Mouse (Mus musculus): ENCODE data around the gene Specc1.
A peak's percentile ranks its signal among the peaks of the same experiment; 100 is the strongest.

Gene Specc1

GRCm38 (mm10) chr11:62015071-62015654, 58.6 kb downstream of the Specc1 start:
- no peak for DNase-seq (ENCODE audit: low spot score)

DNA sequence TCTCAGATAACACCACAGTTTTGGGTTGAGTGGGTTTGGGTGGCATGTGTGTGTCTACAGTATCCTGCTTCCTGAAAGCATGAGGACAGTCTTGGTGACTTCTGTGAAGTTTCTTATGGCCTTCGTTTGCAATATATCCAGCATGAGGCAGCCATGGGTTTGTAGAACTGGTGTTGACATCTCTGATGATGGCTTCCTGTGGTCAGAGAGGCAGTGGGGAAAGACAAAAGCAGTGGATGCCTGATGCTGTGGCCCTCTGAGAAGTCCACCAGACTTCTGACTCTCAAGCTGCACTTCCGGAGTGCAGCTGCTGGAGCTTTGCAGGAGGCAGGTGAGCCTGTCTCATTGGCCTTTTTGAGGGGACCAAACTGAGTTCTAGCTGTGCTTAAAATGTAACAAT, 60.4 kb downstream of the Specc1 start:
- no peak for DNase-seq (ENCODE audit: low spot score)

DNA sequence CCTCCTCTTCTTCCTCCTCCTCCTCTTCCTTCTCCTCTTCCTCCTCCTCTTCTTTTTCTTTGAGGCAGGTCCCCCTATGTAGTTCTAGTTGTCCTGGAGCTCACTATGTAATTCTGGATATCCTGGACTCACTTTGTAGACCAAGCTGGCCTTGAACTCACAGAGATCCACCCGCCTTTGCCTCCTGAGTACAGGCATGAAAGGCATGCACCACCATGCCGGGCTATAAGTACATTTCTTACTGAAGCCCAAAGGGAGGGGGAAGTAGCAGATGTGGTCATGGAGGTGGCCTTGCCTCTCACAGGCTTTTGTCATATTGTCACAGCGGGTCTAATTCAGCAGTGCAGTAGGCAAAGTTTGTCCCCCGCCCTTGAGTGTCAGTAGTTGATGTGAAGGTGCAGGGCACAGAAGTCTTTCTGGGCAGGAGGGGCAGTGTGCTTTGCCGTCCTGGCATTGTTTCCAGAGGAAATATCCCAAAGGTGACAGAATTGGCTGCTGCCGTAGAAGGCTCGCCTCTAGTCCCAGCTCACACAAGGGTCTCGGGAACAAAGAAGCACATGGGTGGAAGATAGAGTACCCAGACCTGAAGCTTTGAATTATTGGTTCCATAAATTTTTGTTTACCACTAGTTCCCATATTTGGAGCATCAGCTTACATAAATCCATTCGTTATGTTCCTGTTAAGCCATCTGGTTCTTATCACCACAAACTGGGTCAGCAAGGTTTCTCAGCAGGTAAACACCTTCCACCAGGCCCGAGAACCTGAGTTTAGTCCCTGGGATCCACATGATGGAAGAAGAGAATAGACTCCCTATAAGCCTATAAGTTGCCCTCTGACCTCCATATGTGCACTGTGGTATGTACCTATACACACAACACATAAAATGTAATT, 62.0 kb downstream of the Specc1 start:
- no peak for DNase-seq (ENCODE audit: low spot score)

DNA sequence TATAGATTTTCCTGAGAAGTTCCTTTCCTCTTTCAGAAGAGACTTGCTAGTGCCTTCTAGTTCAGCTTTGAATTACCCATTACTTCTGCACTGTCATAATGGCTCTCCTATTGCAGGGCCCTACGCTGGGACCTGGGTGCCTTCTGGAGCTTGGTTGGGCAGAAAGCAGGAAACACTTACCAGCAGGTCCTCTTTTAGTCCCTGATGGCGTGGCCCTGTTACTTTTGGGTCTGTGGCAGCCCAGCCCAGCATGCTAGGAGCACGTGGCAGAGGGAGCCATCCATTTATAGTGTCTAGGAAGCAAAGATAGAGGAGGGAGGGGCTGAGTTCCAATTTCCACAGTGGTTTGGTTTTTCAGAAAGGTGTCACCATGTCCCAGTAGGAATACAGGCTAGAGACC, 63.3 kb downstream of the Specc1 start:
- no peak for DNase-seq (ENCODE audit: low spot score)

DNA sequence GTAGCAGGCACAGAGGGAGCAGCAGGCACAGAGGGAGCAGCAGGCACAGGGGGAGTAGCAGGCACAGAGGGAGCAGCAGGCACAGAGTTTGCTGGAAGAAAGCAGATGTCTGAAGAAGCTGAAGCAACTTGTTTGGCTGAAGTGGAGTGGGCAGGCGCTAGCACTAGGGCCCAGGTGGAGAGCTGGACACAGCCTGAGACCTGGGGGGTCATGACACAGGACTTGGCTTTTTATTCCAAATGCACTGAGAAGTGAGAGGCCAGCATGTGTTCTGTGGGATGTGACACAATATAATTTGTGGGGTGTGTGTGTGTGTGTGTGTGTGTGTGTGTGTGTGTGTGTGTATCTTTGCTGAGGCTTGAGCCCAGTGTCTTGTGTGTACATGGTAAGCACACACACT, 64.3 kb downstream of the Specc1 start:
- DNase-seq (ENCODE audit: low spot score): no peak

- no peak for DNase-seq (ENCODE audit: low spot score)
Observed at GRCm38 (mm10) chr11:62022105-62022504, 65.5 kb downstream of the Specc1 start.

GRCm38 (mm10) chr11:62022718-62023493, 66.3 kb downstream of the Specc1 start:
- no peak for DNase-seq (ENCODE audit: low spot score)

- no peak for DNase-seq (ENCODE audit: low spot score)
Observed at GRCm38 (mm10) chr11:62023494-62024233, 67.1 kb downstream of the Specc1 start.

GRCm38 (mm10) chr11:62024234-62024601, 67.7 kb downstream of the Specc1 start:
- DNase-seq (ENCODE audit: low spot score): no peak

- DNase-seq (ENCODE audit: low spot score): no peak
Observed at GRCm38 (mm10) chr11:62024952-62025351, 68.4 kb downstream of the Specc1 start.

DNA sequence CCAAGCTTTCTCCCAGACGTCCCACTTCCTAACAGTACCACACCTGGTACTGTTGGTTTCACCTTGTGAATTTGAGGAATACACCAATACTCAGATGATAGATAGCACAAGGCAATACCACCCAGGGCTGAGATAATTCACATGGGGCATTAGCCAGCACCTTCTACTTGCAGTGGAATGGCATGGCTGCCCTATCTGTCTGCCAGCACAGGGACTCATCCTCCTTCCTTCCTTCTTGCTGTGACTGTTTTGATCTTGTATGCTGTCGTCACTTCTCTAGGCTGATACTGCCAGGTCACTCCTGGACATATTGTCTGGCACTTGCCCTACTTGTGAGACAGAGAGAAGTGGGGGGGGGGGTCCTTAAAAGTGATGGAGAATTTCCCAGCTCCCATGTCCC, 69.2 kb downstream of the Specc1 start:
- DNase-seq (ENCODE audit: low spot score): no peak

- no peak for DNase-seq (ENCODE audit: low spot score)
Observed at GRCm38 (mm10) chr11:62026345-62026815, 69.8 kb downstream of the Specc1 start.

DNA sequence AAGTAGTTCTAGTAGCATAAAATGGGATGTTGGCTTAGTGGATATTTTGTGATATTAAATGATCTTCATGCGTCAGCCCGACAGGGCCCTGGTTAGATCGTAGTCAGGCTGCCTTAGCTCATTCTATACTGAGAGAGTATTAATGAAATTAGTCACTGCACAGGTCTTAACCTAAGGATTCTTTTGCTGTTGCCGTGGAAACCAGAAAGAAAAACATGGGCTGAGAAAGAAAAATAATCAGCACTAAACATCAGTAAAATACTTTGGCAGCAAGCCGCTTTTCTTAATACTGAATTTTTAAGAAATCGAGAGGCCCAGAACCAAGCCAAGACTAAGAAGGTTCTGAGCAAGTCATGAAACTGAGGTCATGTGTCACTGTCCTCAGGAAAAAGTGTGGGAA, 70.7 kb downstream of the Specc1 start:
- DNase-seq (ENCODE audit: low spot score): no peak

DNA sequence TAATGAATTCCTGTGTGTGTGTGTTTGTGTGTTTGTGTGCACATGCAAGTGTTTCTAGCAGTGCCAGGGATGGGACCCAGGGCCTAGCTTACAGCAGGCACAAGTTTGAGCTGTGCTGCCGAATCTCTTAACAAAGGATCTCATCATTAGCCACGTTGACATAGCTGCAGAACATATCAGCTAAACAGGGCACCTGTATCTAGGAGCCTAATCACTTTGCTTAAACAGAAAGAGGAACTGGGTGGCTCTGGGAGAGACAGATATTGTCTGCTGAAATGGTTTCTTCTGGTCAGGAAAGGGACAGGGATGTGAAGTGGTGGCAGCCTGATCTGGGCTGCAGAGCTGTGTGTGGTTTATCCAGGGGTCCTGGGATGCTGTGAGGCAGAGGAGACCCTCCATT, 71.1 kb downstream of the Specc1 start:
- DNase-seq (ENCODE audit: low spot score): no peak

DNA sequence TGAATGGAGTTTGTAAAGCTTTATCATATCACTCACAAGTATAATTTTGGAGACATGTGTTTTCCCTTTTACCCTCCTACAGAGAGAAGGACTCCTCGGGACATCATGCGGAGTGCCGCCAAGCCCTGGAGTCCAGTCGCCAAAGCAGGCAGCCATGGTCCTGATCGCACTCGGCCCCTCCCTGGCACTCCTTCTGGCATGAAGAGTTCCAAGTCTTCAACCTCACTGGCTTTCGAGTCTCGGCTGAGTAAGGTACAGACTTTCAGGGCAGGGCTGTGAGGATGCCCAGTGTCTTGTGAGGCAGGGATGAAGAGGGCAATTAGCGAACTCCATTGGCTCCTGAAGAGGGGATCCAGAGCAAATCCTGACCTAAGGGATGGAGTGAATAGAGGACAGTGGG, 72.6 kb downstream of the Specc1 start:
- DNase-seq (ENCODE audit: low spot score): no peak

GRCm38 (mm10) chr11:62034564-62034963, 78.0 kb downstream of the Specc1 start:
- DNase-seq (ENCODE audit: low spot score): no peak

GRCm38 (mm10) chr11:62035220-62035619, 78.7 kb downstream of the Specc1 start:
- DNase-seq (ENCODE audit: low spot score): no peak

DNA sequence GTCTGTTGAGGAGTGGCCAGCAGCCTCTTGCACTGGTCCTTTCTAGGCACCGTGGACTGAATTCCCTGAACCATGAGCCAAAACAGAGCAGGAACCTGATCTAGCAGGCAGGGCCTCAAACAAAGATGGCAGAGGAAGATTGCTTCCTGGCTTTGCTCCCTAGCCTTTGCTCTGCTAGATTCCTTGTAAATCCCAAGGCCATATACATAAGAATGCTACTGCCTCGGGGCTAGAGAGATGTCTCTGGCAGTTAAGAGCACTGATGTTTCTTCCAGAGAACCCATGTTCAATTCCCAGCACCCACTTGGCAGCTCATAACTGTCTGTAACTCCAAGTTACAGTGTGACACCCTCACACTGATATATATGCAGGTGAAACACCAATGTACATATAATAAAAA, 83.6 kb downstream of the Specc1 start:
- DNase-seq (ENCODE audit: low spot score): no peak

GRCm38 (mm10) chr11:62044627-62045026, 88.1 kb downstream of the Specc1 start:
- DNase-seq (ENCODE audit: low spot score): peak; percentile 70

DNA sequence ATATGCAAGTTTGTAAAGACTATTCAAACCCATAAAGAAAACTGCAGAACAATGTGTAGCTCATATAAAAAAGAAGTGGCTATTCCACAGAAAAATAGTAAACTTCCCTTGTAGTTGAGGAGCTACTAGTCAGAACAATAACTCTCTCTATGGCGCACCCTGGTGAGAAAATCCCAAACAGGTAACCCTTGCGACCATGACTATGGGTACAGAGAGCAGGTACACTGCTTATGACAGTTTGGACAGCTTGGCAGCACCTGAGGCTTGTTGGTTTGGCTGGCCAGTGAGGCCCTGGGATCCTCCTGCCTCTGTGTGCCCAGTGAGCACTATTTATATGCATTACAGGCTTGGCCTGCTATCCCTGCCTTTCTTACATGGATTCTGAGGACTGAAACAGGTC, 89.4 kb downstream of the Specc1 start:
- no peak for DNase-seq (ENCODE audit: low spot score)

DNA sequence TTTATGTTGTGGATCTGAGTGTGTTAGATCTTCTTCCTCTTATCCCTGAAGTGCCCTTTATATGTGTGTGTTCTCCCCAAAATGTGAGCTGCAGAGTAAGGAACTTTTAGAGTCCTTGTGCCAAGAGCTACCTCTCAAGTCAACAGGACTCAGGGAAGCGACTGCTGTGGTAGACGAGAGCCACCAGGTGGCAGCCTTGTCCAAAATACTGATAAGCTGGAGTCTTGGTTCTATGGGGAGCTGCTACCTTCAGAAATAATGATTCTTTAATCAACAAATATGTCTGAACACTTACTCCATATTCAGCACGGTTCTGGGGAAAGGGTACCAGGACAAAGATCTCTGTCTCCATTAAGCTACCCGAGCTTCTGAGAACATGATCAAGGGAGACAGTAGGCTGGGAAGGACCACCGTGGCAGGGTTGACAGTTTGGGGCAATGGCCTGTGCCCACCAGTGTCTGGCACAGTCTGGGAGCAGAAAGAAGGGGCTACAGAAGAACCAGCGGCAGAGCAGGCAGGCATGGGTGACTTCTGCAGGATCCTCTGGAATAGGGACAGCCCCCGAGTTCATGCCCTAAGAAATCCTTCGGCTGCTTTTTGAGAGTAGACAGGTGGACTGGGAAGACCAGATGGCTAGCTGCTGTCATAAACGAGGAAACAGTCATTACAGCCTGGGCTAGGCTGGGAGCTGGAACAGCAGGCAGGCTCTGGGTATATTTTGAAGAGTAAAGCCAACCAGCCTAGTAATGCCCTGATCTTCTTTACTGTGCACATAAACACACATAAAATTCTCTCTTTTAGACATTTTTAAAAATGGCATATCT, 91.5 kb downstream of the Specc1 start:
- peak; percentile 91 for DNase-seq (ENCODE audit: low spot score)

All from embryo, embryonic 10.5 days (tissue).